Mouse (Mus musculus) hindbrain, embryonic 14.5 days (tissue): ENCODE measurements around the gene Meis2. TPM values are rescaled to one million over a fixed set of nuclear protein-coding genes. Genes with fewer than 3 reads are reported as not detected.

Experiments used
- ATAC-seq: fragments of 200-750 bp; cut with Nextera tagmentation; 2 replicates; pipeline ENCODE4 v1.8.0; 2017; ENCODE audit warnings: moderate number of reproducible peaks, mild to moderate bottlenecking, moderate TSS enrichment, moderate library complexity; ENCODE audit not compliant: low FRiP score
- DNase-seq: peaks from one replicate; pipeline ENCODE4 v3.0.0-alpha.2; 2015; ENCODE audit warnings: low spot score
- H3K27ac ChIP-seq: fragments of 300-500 bp; sonication (generic); 2 replicates; pipeline ENCODE4 v1.5.1; 2014; ENCODE audit warnings: mild to moderate bottlenecking, moderate library complexity
- H3K27me3 ChIP-seq: fragments of 300-500 bp; sonication (generic); 2 replicates; pipeline ENCODE4 v1.6.1; 2014; ENCODE audit warnings: mild to moderate bottlenecking, low read length, mixed read lengths; ENCODE audit not compliant: control insufficient read depth, insufficient read depth
- H3K36me3 ChIP-seq: fragments of 300-500 bp; sonication (generic); replicated peaks from 2 replicates; pipeline ENCODE4 v1.6.1; 2014; ENCODE audit not compliant: control insufficient read depth, insufficient read depth
- H3K4me1 ChIP-seq: fragments of 300-500 bp; sonication (generic); replicated peaks from 2 replicates; pipeline ENCODE4 v1.6.1; 2014; ENCODE audit warnings: antibody characterized with exemption, low read length, mixed read lengths; ENCODE audit not compliant: control insufficient read depth, insufficient read depth
- H3K4me2 ChIP-seq: fragments of 300-500 bp; sonication (generic); replicated peaks from 2 replicates; pipeline ENCODE4 v1.6.1; 2014; ENCODE audit warnings: mild to moderate bottlenecking, moderate library complexity
- H3K4me3 ChIP-seq: fragments of 300-500 bp; sonication (generic); replicated peaks from 2 replicates; pipeline ENCODE4 v1.5.1; 2014; ENCODE audit warnings: mild to moderate bottlenecking, low read length
- H3K9ac ChIP-seq: fragments of 300-500 bp; sonication (generic); 2 replicates; pipeline ENCODE4 v1.6.1; 2014
- H3K9me3 ChIP-seq: fragments of 300-500 bp; sonication (generic); 2 replicates; pipeline ENCODE4 v1.6.1; 2016; ENCODE audit warnings: low read length; ENCODE audit not compliant: control insufficient read depth
- WGBS: fragments of 180-500 bp; shearing (Covaris S2); extraction: QIAGEN DNeasy Blood & Tissue Kit; methylation state at CpG from one replicate; pipeline ENCODE4 v1.1.7; 2014; 5-methylcytosine and 5-hydroxymethylcytosine counted together
- polyA plus RNA-seq: library from polyadenylated mRNA; unstranded; fragments of >200 nt; fragmentation: Nextera tagmentation; extraction: Ambion mirVana; gene quantifications from 2 replicates; pipeline ENCODE4 v1.2.1, GENCODE M21; 2014

Meis2 gene
- polyA plus RNA-seq, 1 experiment from 2014 or later, result 159 TPM

DNA sequence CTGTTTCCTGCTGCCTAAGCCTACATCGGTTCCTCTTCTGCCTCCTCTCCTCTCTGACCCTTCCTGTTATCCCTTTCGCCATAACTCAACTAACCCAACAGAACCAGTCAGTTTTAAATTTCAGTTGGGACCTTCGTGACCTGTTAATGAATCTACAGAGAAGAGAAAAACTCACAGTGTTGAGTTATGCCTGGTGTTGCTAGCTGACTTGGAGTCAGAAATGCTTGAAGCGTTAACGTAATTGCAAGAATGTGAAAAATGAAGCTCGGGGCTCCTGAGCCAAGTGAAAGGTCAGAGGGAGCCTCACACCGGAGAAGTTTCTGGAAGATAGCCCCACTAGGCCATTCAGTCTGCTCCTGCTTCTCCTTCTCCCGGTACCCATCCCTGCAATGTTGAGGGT, 18.3 kb downstream of the Meis2 start:
- Histone ChIP-seq H3K27ac (no peak overlapping the region; the same call in 1 of the 2 replicates), H3K9ac (peak overlapping the region; percentile 2), H3K4me2 (peak overlapping the region; percentile 28; the same call in 1 of the 2 replicates), H3K9me3 (no peaks in the 10 kb centered on the region), H3K4me1 (peaks cover 55% of the 10 kb centered on the region), H3K27me3 (no peaks in the 10 kb centered on the region), H3K36me3 (peaks cover 29% of the 10 kb centered on the region), H3K4me3 (no peak overlapping the region)
- WGBS, result 70% methylated on average over 8 of the region's 8 CpGs
- ATAC-seq (no peak), DNase-seq (no peak)

DNA sequence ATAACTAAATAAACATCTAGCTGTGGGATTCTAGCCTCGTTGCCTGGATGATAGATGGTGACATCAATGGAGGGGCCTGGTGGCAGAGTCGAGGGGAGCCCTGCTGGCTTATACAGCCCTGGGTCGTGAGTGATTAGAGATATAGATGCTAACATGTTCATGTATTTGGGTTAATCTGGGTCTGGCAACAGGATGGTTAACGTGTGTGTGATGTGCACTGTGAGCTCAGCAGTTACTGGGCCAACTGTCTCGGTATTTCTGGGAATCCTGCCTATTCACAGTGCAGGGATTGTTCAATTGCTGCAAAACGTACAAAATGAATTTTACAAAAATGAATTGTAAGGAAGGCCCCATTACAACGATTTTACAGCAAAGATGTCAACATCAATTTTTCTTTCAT, 20.6 kb downstream of the Meis2 start:
- H3K27ac ChIP-seq, result peak overlapping the region; percentile 67
- no peak overlapping the region for H3K4me3 ChIP-seq
- WGBS, result 31% methylated on average over 7 of the region's 7 CpGs
- H3K4me2 ChIP-seq, result peak overlapping the region; percentile 31
- peaks cover 41% of the 10 kb centered on the region for H3K36me3 ChIP-seq
- no peaks in the 10 kb centered on the region for H3K9me3 ChIP-seq
- H3K9ac ChIP-seq, result no peak overlapping the region
- ATAC-seq (peak; percentile 63; the same call in 1 of the 2 replicates), DNase-seq (no peak)
- H3K4me1 ChIP-seq, result peaks cover 58% of the 10 kb centered on the region
- H3K27me3 ChIP-seq, result no peaks in the 10 kb centered on the region

DNA sequence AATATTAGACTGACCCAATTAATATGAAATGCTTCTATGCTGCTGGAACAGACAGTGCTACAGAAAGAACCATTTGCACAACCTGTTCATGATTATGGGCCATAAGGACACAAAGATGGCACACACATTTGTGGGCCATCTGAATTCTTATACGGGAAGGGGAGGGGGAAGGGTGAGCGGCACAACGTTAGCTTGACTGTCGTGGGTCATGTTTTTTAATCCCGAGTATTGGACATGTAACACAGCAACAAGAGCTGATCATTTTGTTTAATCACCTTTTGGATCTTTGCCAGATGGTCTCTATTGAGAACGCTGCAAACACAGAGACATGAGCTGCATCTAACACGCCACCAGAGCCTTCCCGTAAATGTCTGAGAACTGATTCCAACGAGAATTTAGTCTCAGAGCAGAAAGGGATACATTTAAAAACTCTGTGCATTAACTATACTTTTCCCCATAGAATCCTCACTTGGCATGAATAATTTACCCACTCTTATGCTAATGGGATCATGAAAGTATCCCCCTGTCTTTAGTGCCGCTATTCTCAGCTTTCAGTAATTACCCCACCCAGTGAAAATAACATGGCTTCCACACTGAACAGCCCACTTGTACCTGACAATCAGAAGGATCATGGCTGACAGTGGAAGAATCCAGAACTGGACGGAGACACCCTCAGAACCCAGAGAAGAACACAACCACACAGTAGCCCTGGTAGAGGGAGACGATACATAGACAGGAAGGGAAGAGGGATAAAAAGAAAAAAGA, 22.5 kb downstream of the Meis2 start:
- Histone ChIP-seq H3K4me3 (no peak overlapping the region), H3K27me3 (no peaks in the 10 kb centered on the region), H3K4me1 (peaks cover 45% of the 10 kb centered on the region), H3K9me3 (no peaks in the 10 kb centered on the region), H3K27ac (peak overlapping the region; percentile 68), H3K9ac (peak overlapping the region; percentile 31; the same call in 1 of the 2 replicates), H3K4me2 (peak overlapping the region; percentile 24), H3K36me3 (peaks cover 39% of the 10 kb centered on the region)
- WGBS, result 28% methylated on average over 12 of the region's 12 CpGs
- DNase-seq (no peak), ATAC-seq (peak; percentile 35; the same call in 1 of the 2 replicates)

DNA sequence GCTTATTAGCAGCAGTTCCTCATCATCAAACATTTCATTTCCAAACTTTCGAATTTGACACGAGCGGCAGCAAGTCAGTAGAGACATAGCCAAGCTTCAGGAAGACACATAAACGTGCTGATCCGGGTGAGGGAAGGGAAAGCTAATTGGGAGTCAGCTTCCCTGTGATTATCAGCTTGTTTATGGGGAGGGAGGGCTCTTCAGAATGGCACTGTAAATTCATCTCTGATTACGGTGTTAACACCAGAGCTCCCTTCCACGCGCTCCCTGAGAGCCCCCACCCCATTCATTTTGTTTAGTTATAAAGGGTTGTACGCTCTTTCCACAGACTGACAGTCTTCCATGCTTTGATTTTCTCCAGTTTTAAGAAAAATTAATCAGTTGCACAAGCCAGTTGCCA, 23.2 kb downstream of the Meis2 start:
- H3K9me3 ChIP-seq, result no peaks in the 10 kb centered on the region
- H3K4me3 ChIP-seq, result no peak overlapping the region
- peak overlapping the region; percentile 68 for H3K27ac ChIP-seq
- peak overlapping the region; percentile 24 for H3K4me2 ChIP-seq
- DNase-seq (no peak), ATAC-seq (no peak)
- peaks cover 39% of the 10 kb centered on the region for H3K4me1 ChIP-seq
- WGBS, result 52% methylated on average over 9 of the region's 9 CpGs
- peak overlapping the region; percentile 31 for H3K9ac ChIP-seq
- peaks cover 40% of the 10 kb centered on the region for H3K36me3 ChIP-seq
- H3K27me3 ChIP-seq, result no peaks in the 10 kb centered on the region

- DNase-seq (no peak), ATAC-seq (no peak)
- Histone ChIP-seq H3K4me2 (peak overlapping the region; percentile 24), H3K27me3 (no peaks in the 10 kb centered on the region), H3K27ac (no peak overlapping the region), H3K4me1 (peaks cover 39% of the 10 kb centered on the region), H3K4me3 (no peak overlapping the region), H3K9me3 (no peaks in the 10 kb centered on the region), H3K36me3 (peaks cover 39% of the 10 kb centered on the region), H3K9ac (peak overlapping the region; percentile 6; the same call in 1 of the 2 replicates)
- 53% methylated on average over 9 of the region's 9 CpGs for WGBS
Observed at GRCm38 (mm10) chr2:116041683-116042262, 23.9 kb downstream of the Meis2 start.

- H3K9me3 ChIP-seq, result no peaks in the 10 kb centered on the region
- H3K4me1 ChIP-seq, result no peaks in the 10 kb centered on the region
- H3K9ac ChIP-seq, result no peak overlapping the region
- ATAC-seq (no peak), DNase-seq (no peak)
- H3K4me3 ChIP-seq, result no peak overlapping the region
- H3K27ac ChIP-seq, result no peak overlapping the region
- 91% methylated on average over 5 of the region's 5 CpGs for WGBS
- no peak overlapping the region for H3K4me2 ChIP-seq
- H3K27me3 ChIP-seq, result no peaks in the 10 kb centered on the region
- peaks cover 59% of the 10 kb centered on the region for H3K36me3 ChIP-seq
Observed at GRCm38 (mm10) chr2:116035345-116035744, 30.3 kb downstream of the Meis2 start.

- WGBS, result 58% methylated on average over 3 of the region's 3 CpGs
- H3K9me3 ChIP-seq, result no peaks in the 10 kb centered on the region
Observed at GRCm38 (mm10) chr2:116028127-116028526, 37.5 kb downstream of the Meis2 start.

DNA sequence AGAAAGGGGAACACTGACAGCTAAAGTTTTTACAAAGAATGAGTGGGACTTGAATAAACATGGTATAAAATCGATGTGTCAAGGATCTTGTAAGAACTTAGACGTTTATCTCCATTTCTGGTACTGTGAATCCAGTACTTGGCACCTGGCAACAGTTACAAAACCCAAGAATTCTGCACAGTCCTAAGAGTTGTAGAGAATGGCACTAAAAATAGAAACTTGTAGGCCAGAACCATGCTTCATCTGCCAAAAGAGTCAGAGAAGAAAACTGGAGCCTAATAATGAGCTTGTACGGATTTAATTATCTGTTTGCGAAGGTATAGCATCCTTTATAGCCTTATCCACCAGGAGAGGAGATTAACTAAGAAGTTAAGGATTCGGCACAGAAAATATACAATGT, 42.8 kb downstream of the Meis2 start:
- DNase-seq (no peak), ATAC-seq (no peak)
- WGBS, result 83% methylated on average over 5 of the region's 5 CpGs
- no peak overlapping the region for H3K4me3 ChIP-seq
- H3K9ac ChIP-seq, result no peak overlapping the region
- H3K27me3 ChIP-seq, result no peaks in the 10 kb centered on the region
- H3K27ac ChIP-seq, result no peak overlapping the region
- no peak overlapping the region for H3K4me2 ChIP-seq
- peaks cover 9% of the 10 kb centered on the region; the same call in 1 of the 2 replicates for H3K36me3 ChIP-seq
- H3K9me3 ChIP-seq, result no peaks in the 10 kb centered on the region
- peaks cover 39% of the 10 kb centered on the region for H3K4me1 ChIP-seq

More at GRCm38 (mm10) chr2:116028127-116028526, 37.5 kb downstream of the Meis2 start:
- Histone ChIP-seq H3K4me2 (no peak overlapping the region), H3K4me1 (no peaks in the 10 kb centered on the region), H3K27me3 (no peaks in the 10 kb centered on the region), H3K36me3 (peaks cover 45% of the 10 kb centered on the region), H3K9ac (no peak overlapping the region), H3K27ac (no peak overlapping the region), H3K4me3 (no peak overlapping the region)
- ATAC-seq (no peak), DNase-seq (no peak)

- DNase-seq, result no peak
- Histone ChIP-seq H3K9me3 (no peaks in the 10 kb centered on the region), H3K27ac (no peak overlapping the region), H3K4me1 (peaks cover 39% of the 10 kb centered on the region), H3K27me3 (no peaks in the 10 kb centered on the region), H3K36me3 (peaks cover 4% of the 10 kb centered on the region), H3K4me3 (no peak overlapping the region), H3K9ac (no peak overlapping the region), H3K4me2 (no peak overlapping the region)
- no peak for ATAC-seq
- 69% methylated on average over 4 of the region's 4 CpGs for WGBS
Observed at GRCm38 (mm10) chr2:116021931-116022330, 43.7 kb downstream of the Meis2 start.
